Mouse (Mus musculus): ENCODE data around the gene Nags. TPM values are rescaled to one million over a fixed set of nuclear protein-coding genes. Genes with fewer than 3 reads are reported as not detected.
A peak's percentile ranks its signal among the peaks of the same experiment; 100 is the strongest.

Gene Nags
- total RNA-seq (2021): not detected

DNA sequence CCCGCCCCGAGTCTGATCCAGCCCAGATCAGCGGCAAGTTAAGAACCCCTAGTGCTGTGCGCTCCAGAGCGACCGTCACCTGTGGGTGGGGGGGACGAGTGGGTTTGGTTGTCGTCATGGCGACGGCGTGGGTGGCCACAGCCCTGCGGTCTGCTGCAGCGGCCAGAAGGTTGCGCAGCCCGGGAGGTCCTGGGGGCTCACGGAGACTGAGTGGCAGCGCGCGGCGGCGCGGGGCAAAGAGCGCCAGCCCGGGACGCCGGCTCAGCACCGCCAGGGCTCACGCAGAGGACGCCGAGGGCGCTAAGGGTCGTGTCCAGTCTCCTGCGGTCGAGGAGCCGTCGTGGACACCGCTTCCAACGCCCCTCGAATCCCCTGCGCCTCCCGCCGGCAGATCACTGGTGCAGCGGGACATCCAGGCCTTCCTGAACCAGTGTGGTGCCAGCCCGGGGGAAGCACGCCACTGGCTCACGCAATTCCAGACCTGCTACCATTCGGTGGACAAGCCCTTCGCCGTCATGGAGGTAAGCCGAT lies at the start of gene Nags:
TSS of gene Nags (plus strand) at position 43 of the 531 bp plus-strand sequence.
- intact Hi-C loops (cut with DNase I): no loop called here
- DNase-seq (ENCODE audit: low spot score): no peak

DNA sequence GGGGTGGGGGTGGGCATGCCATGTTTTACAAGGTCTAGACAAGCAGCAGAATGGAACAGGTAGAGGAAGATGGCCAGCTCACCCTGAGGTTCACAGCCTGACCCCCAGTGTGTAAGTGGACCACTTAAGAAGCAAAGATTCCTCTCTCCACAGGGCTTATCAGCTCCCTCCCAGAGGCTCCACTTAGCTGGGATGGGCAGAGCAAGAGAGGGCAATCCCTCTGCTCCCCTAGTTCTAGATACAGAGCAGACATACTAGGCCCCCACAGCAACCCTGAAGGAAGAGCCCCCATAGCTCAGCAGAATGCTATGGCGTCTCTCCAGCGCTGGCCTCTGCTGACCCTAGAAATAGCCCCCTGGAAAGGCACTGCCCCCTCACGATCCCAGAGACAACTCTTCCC lies 49.6 kb upstream of the Nags start:
- no peak for DNase-seq (ENCODE audit: low spot score)
- intact Hi-C loops (cut with DNase I): no loop called here

- intact Hi-C loops (cut with DNase I): no loop called here
Measured at GRCm38 (mm10) chr11:102096446-102096845, 48.9 kb upstream of the Nags start.

GRCm38 (mm10) chr11:102096887-102097391 lies 48.4 kb upstream of the Nags start:
- intact Hi-C loops (cut with DNase I): no loop called here
- no peak for DNase-seq (ENCODE audit: low spot score)

More at GRCm38 (mm10) chr11:102096446-102096845, 48.9 kb upstream of the Nags start:
- DNase-seq (ENCODE audit: low spot score): no peak

GRCm38 (mm10) chr11:102101219-102101618 lies 44.1 kb upstream of the Nags start, which contains the start of gene Ppy:
Gene Ppy (minus strand): TSS chr11:102101319.
- intact Hi-C loops (cut with DNase I): loop anchor here (5.0 kb wide), 1 partner anchor 39 kb away; no protein-coding TSS in a partner anchor

GRCm38 (mm10) chr11:102102485-102103258 lies 42.6 kb upstream of the Nags start:
- intact Hi-C loops (cut with DNase I): loop anchor here (1.0 to 5.0 kb wide), 3 partner anchors 36 to 165 kb away; no protein-coding TSS in a partner anchor
- no peak for DNase-seq (ENCODE audit: low spot score)

More at GRCm38 (mm10) chr11:102101219-102101618, 44.1 kb upstream of the Nags start, which contains the start of gene Ppy:
- DNase-seq (ENCODE audit: low spot score): no peak

DNA sequence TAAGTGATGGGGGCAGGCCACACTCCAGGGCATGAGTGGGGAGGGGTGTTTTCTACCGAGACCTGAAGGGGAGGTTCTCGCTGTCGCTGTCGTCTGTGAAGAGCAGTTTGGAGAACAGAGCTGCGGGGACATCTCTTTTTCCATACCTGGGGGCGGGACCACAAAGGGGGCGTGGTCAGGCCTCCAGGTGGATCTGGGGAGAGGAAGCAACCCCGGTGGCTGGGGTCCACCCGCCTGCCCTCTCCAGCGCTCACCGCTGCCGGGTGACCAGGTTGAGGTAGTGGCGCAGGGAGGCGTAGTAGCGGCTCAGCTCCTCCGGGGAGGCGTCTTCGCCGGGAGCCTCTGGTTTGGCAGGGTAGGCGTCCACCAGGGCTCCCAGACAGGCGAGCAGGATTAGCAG lies 38.4 kb upstream of the Nags start:
- no peak for DNase-seq (ENCODE audit: low spot score)
- intact Hi-C loops (cut with DNase I): no loop called here

GRCm38 (mm10) chr11:102107732-102108131 lies 37.6 kb upstream of the Nags start, which contains the start of gene Pyy:
Gene Pyy (minus strand): TSS chr11:102107832.
- intact Hi-C loops (cut with DNase I): no loop called here
- DNase-seq (ENCODE audit: low spot score): no peak

GRCm38 (mm10) chr11:102111576-102111975 lies 33.7 kb upstream of the Nags start:
- intact Hi-C loops (cut with DNase I): no loop called here
- DNase-seq (ENCODE audit: low spot score): no peak

- intact Hi-C loops (cut with DNase I): no loop called here
- DNase-seq (ENCODE audit: low spot score): no peak
Measured at GRCm38 (mm10) chr11:102116241-102116640, 29.1 kb upstream of the Nags start.

DNA sequence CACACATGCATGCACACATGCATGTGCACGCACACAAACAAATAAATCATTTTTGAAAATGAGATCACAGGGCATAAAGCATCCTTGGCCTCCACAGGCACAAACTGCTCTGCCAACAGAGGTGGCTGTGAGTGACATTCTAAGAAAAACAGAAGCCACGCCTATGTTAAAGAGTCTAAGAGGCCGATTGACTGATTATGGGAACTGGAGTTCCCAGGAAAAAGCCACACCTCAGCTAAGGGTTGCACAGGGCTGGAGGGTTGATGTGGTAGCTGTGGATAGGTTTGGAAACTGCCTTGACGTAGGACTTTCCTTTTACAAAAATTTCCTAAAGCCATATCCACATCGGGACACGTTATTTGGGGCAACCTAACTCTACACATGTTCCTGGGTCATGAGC lies 27.9 kb upstream of the Nags start:
- no peak for DNase-seq (ENCODE audit: low spot score)
- intact Hi-C loops (cut with DNase I): no loop called here

DNA sequence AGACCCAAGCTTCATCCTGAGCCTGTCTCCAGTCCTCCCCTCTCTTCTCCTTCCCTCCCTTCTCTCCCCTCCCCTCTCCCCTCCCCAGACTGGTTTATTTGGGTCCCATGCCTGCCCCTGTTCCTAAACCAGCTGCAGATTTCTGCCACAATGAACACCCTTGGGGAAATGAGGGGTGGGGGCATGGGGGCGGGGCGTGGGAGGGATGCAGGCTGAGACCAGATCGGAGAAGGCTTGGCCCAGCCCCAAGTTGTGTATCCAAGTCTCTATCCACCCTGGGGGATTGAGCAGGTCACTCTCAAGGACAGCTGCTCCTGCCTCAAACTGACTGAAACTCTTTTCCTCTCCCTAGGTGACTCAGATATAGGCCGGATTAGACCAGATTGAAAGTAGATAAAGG lies 10.8 kb upstream of the Nags start:
- no peak for DNase-seq (ENCODE audit: low spot score)
- intact Hi-C loops (cut with DNase I): no loop called here

DNA sequence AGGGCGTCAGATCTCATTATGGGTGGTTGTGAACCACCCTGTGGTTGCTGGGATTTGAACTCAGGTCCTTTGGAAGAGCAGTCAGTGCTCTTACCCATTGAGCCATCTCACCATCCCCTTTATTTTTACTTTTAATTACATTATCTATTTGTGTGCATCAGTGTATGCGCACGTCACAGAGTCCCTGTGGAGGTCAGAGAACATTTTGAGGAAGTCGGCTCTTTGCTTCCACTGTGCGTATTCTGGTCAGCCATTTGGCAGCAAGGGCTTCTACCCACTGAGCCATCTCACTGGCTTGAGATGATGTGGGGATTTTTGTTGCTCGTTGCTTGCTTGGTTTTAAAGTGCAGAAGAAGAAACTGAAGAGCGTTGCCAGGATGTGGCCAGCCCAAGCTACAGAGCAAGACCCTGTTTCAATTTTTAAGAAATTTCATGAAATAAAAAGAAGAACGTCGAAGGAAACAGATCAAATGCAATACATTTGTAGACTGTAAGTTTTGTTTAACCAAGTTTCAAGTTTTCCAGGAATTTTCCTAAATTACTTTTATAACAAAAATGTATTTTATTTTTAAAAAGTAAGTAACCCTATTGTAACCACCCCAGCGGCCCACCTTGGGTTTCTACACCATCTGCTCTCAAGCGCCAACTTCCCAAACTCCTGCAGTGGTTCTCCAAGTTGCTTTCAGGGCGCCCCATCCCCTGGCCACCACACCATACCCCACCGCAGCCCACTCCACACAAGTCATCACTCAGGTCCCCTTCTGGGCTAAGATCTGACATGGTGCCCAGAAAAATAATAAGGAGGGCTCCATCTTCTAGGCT lies 7.5 kb upstream of the Nags start:
- DNase-seq (ENCODE audit: low spot score): no peak
- intact Hi-C loops (cut with DNase I): loop anchor here (1.0 to 5.0 kb wide), 4 partner anchors 36 to 221 kb away; partner anchors contain the start of gene Dusp3

DNA sequence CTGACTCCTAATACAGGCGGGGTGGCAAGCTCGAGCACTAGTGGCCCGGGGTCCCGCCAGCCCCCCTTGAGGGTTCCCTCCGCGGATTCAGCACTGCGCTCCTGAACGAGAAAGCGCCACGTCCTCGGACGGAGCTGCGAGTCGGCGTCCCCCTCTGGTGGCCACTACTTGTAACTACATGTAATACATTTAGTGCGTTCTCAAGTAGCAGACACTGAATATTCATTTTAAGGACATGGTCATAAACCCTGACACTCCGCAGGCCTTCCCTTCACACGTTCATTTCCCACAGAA lies 6.9 kb upstream of the Nags start:
- peak; percentile 31 for DNase-seq (ENCODE audit: low spot score)
- intact Hi-C loops (cut with DNase I): loop anchor here (1.0 to 5.0 kb wide), 4 partner anchors 36 to 221 kb away; partner anchors contain the start of gene Dusp3

DNA sequence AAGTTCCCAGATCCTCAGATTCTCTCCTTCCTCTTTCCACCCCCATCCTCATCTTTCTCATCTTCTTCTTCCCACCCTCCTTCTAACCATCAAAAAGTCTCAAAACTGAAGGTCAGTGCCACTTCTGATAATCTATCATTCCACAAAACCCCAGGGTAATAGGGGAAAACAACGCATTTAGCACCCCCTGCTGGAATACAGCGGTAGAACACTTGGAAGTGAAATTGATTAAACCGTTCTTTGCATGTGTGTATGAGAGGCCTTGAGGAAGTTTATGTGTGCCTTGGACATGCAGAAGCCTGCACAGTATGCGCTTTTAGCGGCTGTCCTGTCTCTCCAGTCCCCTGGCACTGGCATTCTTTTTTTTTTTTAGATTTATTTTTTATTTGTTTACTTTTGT lies 4.8 kb upstream of the Nags start:
- intact Hi-C loops (cut with DNase I): no loop called here
- DNase-seq (ENCODE audit: low spot score): no peak

DNA sequence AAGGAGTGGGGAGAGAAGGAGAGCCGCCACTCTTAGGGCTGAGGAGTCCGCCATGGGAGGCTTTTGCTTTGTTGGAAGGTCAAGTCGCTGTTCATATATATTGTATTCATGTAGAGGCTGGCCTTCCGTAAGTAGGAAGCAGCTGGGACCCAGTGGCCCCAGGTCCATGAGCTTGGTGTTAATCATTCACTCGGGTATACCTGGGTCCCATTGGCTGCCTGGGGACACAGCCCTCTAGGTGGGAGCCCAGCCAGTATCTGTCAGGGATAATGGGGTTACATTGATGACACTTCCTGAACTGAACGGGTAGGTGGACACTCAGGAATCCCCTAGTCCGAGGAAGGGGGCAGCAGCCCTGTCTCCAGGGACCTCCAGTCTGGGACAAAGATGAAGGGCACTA lies 3.0 kb upstream of the Nags start:
- intact Hi-C loops (cut with DNase I): no loop called here
- DNase-seq (ENCODE audit: low spot score): no peak

DNA sequence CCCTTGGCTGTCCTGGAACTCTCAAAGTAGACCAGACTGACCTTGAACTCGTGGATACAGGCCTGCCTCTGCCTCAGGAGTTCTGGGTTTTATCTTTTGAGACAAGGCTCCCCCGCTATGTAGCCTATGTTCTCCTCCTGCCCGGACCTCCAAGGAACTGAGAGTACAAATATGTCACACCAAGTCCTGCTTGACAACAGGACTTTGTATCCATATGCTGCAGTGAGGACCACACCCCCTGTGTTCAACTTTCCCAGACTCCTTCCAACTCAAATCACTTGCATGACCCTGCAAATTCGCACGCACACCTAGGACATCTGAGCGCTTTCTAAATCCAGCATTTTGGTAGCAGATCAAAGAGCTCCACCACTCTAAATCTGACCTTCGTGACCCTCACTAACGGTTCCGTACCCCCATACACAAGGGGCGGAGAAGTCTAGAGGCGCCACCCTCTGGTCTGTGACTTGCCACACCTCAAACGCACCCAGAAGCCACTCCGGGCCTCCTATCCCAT lies 299 bp upstream of the Nags start:
- intact Hi-C loops (cut with DNase I): no loop called here
- DNase-seq (ENCODE audit: low spot score): no peak

DNA sequence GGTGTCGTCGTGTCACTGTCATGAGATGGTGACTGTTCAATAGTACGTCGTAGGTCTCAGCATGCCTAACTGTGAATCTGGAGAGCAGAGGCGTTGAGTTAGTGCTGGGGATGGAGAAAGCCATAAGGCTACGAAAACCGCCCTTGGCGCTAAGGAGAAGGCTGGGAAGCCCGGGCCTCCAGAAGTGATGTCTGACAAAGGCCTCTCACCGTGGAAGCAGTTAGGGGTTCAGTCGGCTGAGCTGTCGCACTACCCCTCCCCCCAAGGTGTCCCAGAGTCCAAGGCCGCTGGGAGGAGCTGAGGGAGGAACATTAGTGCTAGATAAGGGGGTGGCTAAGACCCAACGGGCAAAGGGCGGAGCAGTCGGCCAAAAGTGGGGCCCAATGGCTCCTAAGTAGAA lies 692 bp downstream of the Nags start:
- no peak for DNase-seq (ENCODE audit: low spot score)
- intact Hi-C loops (cut with DNase I): no loop called here

- no peak for DNase-seq (ENCODE audit: low spot score)
- intact Hi-C loops (cut with DNase I): no loop called here
Measured at GRCm38 (mm10) chr11:102146531-102146930, 1.2 kb downstream of the Nags start.

Data from heart, postnatal 25 days (tissue).